Mouse (Mus musculus) megakaryocyte, embryonic 14.5 days (primary cell): ENCODE data around the gene Prkce.

Experiments
- FLI1 ChIP-seq: IDR thresholded peaks from 2 replicates; pipeline ENCODE4 v1.6.1; 2012; ENCODE audit warnings: low read length, inconsistent platforms, mixed read lengths
- GATA1 ChIP-seq: IDR thresholded peaks from 3 replicates; pipeline ENCODE4 v1.6.1; 2012; ENCODE audit warnings: mixed read lengths, low read length, inconsistent platforms, borderline replicate concordance

GRCm38 (mm10) chr17:86398226-86398625 lies 230.6 kb downstream of the Prkce start:
- TF ChIP-seq GATA1 (no peak), FLI1 (no peak)
